Mouse (Mus musculus): ENCODE measurements around the gene Hoxb2. TPM values are rescaled to one million over a fixed set of nuclear protein-coding genes. Genes with fewer than 3 reads are reported as not detected.

Gene Hoxb2
- total RNA-seq (2018; cell fraction: chromatin; rRNA removed): not detected
- total RNA-seq (2018; cell fraction: cytosol; rRNA removed): under 1 TPM in 1 of 26 experiments, not detected in 25; 0.10 TPM
- total RNA-seq (2018; cell fraction: nucleus; rRNA removed): under 1 TPM in 2 of 26 experiments, not detected in 24; 0.29 to 0.38 TPM
- not detected in 3 replicates for polyA plus RNA-seq (2018)

DNA sequence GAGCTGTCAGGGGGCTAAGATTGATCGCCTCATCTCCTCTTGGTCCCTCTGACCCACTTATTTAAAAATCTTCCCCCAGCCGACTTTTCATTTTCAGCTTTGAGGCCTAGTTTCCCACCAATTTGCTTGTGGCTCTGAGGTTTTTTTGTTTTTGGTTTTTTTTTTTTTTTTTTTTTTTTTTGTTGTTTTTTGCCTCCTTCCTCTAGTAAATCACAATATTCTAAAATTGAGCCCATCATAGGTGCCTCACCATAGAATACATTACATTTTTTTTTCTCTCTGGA is at the start of gene Hoxb2:
Hoxb2 (plus strand) TSS at position 185 of the 284 bp plus-strand sequence.
- Histone ChIP-seq H3K36me3 (ENCODE audit: inconsistent target) (no peaks in the 10 kb centered on the region), H3K79me2 (ENCODE audit: inconsistent target) (no peaks in the 10 kb centered on the region), H3K4me3 (ENCODE audit: inconsistent target) (no peak within 1 kb of the TSS), H3K27ac (no peak within 1 kb of the TSS)
- 92% methylated on average over 2 of the region's 2 CpGs for WGBS (ENCODE audit: missing documents)

DNA sequence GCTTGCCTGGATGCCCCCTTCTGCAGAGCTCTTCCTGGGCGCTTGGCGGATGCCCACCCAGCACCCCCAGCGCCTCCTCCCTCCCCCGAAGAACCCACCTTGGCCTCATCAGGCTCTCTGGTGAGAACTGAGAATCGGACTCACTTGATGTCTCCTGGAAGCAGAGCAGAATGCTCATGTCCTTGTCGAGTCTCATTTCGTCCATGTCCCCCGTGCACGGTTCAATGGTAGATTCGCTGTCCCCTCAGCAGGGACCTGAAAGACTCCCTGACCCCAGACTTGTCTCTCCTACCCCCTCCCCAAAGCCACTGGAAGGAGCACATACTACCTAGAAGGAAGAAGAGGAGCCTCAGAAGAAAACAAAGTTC is 49.3 kb upstream of the Hoxb2 start:
- Histone ChIP-seq H3K36me3 (ENCODE audit: inconsistent target) (no peaks in the 10 kb centered on the region), H3K79me2 (ENCODE audit: inconsistent target) (no peaks in the 10 kb centered on the region), H3K4me3 (ENCODE audit: inconsistent target) (no peak overlapping the region), H3K27ac (no peak overlapping the region)
- WGBS (ENCODE audit: missing documents): 81% methylated on average over 10 of the region's 10 CpGs

DNA sequence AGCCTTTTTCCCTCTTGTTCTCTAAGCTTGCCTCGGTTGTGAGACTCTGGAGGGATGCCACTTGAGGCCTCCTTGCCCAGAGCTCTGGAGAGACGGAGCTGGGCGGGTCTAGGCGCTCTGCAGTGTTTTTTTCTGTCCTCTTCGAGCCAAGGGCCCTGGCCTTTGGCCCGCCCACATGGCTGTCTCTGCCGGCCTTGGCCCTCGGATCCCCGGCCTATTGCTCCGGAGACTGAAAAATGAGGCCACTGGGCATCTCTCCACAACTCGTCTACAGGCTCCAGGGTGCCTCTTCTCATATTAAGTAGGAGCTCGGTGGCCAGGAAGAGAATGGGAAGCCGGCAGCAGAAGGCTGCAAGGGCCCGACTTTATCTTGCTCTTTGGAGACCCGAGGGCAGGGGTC is 48.5 kb upstream of the Hoxb2 start:
- H3K27ac ChIP-seq: no peak overlapping the region
- H3K79me2 ChIP-seq (ENCODE audit: inconsistent target): no peaks in the 10 kb centered on the region
- WGBS (ENCODE audit: missing documents): 79% methylated on average over 15 of the region's 15 CpGs
- H3K4me3 ChIP-seq (ENCODE audit: inconsistent target): no peak overlapping the region
- H3K36me3 ChIP-seq (ENCODE audit: inconsistent target): no peaks in the 10 kb centered on the region

DNA sequence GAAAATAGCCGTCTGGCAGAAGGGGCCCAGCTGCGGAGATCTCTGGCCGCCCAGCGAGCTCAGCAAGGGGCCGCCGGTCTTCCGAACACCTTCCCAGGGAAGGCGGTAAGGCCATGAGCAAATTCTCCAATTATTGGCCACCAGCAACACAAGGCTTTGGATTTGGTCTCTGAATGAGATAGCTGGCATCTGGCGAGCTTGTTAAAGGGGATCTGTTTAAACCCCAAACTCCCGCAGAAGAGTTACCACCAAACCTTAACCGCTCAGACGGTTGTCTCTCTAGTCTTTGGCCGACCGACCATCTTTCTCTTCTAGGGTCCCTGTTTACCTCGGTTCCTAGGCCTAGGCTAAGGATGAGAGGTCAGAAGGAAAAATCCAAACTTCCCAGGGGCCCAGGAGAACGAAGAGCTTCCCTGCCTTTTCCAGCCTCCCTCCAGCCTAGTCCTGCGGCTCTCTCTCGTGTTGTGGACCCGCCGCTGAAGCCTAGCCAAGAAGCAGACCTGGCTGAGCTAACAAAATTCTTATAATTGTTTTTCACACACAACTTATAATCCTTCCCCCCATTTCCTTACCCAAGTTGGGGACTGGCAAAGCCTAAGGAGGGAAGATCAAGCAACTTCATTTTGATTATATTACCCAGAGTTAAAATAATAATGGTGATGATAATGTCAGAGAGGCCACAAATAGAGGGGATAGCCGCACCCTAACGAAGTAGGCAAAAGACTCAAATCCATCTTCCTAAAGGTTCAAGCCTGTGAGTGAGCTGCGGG is 47.8 kb upstream of the Hoxb2 start:
- 78% methylated on average over 23 of the region's 23 CpGs for WGBS (ENCODE audit: missing documents)
- Histone ChIP-seq H3K79me2 (ENCODE audit: inconsistent target) (no peaks in the 10 kb centered on the region), H3K4me3 (ENCODE audit: inconsistent target) (no peak overlapping the region), H3K36me3 (ENCODE audit: inconsistent target) (no peaks in the 10 kb centered on the region), H3K27ac (no peak overlapping the region)

DNA sequence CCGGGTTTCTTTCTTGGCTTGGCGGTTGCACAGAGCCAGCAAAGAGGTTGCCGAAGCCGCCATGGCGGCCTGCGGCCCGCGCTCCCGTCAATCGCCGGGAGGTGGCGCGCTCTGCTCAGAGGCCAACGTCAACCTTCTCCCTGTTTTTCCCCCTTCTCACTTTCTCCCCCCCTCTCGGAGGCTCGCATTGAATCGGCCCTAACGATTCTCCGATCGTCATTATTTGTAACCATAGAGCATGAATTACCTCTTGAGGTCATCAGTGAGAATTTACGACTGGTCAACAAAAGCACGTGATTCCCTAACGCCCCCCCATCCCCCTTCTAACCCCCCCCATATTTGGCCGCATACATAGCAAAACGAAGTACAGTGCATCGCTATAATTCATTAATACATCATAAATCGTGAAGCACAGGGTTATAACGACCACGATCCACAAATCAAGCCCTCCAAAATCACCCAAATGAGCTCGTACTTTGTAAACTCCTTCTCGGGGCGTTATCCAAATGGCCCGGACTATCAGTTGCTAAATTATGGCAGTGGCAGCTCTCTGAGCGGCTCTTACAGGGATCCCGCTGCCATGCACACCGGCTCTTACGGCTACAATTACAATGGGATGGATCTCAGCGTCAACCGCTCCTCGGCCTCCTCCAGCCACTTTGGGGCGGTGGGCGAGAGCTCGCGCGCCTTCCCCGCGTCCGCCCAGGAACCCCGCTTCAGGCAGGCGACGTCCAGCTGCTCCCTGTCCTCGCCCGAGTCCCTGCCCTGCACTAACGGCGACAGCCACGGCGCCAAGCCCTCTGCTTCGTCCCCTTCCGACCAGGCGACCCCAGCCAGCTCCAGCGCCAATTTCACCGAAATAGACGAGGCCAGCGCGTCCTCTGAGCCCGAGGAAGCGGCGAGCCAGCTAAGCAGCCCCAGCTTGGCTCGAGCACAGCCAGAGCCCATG is 46.9 kb upstream of the Hoxb2 start, which contains the start of gene Hoxb5:
Hoxb5 (plus strand) TSS at position 186 of the 949 bp plus-strand sequence.
- no peak within 1 kb of the TSS for H3K4me3 ChIP-seq (ENCODE audit: inconsistent target)
- under 1% methylated on average over 67 of the region's 69 CpGs for WGBS (ENCODE audit: missing documents)

DNA sequence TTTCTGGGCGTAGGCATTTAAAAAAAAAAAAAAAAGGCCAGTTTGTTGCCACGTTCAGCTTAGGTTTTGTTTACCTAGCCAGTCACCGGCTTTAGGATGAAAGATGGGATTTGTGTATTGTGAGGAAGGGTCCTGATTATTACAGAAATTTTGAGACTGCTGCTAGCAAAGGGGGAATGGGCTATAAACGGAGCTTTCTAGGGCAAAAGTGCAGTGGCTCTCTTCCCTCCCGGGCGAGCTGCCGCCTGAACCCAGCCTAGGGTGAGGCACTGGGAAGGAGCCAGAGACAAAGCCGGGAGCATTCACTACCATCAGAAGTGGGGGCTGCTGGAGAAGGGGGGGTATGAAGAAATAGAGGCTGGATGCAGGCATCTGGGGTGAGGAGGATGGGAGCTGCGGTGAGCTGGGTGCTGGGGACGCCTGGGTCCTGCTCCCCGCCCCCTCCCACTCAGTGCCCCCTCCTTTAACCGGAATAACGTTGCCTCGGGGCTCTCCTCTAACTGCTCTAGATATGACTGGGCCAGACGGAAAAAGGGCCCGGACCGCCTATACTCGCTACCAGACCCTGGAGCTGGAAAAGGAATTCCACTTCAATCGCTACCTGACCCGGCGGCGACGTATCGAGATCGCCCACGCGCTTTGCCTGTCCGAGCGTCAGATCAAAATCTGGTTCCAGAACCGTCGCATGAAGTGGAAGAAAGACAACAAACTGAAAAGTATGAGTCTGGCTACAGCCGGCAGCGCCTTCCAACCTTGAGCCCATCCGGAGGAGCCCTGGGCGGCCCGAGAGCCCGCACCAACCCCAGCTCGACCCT is 45.7 kb upstream of the Hoxb2 start:
- 23% methylated on average over 37 of the region's 38 CpGs for WGBS (ENCODE audit: missing documents)
- no peak overlapping the region for H3K27ac ChIP-seq
- no peaks in the 10 kb centered on the region for H3K36me3 ChIP-seq (ENCODE audit: inconsistent target)
- H3K4me3 ChIP-seq (ENCODE audit: inconsistent target): no peak overlapping the region
- no peaks in the 10 kb centered on the region for H3K79me2 ChIP-seq (ENCODE audit: inconsistent target)

More for the DNA sequence above, 46.9 kb upstream of the Hoxb2 start, which contains the start of gene Hoxb5:
- Histone ChIP-seq H3K36me3 (ENCODE audit: inconsistent target) (no peaks in the 10 kb centered on the region), H3K79me2 (ENCODE audit: inconsistent target) (no peaks in the 10 kb centered on the region), H3K27ac (no peak within 1 kb of the TSS)

DNA sequence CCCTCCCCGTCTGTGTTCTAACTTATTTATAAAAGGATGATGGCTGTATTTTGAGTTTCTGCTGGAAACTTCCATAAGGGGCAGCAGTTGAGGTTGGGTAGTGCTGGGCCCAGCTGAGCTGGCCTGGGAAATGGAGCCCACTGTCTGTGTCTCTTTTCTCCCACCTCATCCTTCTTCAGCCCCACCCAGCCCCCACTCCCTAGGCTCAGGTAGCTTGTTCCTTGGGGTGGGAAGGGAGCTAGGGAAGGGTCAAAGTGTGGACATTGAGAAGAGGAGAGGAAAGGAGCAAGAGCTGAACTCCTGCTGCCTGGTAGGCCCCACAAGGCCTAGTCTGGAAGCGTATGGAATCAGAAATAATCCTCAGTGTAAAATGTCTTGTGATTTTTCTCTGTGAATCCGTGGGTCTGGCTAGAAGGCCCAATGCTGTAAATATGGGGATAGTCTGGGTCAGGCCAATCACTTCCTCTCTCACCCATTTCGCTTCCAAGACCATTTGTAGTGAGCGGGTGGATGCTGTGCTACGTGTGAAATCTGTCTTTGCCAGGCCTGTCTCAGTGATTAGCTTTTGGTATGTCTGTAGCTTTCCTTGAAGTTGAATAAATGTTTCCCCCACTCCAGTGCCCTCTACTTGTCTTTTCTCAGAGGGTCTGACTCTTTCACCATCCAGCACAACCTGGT is 44.7 kb upstream of the Hoxb2 start:
- Histone ChIP-seq H3K79me2 (ENCODE audit: inconsistent target) (no peaks in the 10 kb centered on the region), H3K27ac (no peak overlapping the region), H3K36me3 (ENCODE audit: inconsistent target) (no peaks in the 10 kb centered on the region), H3K4me3 (ENCODE audit: inconsistent target) (no peak overlapping the region)
- 97% methylated on average over 6 of the region's 6 CpGs for WGBS (ENCODE audit: missing documents)

DNA sequence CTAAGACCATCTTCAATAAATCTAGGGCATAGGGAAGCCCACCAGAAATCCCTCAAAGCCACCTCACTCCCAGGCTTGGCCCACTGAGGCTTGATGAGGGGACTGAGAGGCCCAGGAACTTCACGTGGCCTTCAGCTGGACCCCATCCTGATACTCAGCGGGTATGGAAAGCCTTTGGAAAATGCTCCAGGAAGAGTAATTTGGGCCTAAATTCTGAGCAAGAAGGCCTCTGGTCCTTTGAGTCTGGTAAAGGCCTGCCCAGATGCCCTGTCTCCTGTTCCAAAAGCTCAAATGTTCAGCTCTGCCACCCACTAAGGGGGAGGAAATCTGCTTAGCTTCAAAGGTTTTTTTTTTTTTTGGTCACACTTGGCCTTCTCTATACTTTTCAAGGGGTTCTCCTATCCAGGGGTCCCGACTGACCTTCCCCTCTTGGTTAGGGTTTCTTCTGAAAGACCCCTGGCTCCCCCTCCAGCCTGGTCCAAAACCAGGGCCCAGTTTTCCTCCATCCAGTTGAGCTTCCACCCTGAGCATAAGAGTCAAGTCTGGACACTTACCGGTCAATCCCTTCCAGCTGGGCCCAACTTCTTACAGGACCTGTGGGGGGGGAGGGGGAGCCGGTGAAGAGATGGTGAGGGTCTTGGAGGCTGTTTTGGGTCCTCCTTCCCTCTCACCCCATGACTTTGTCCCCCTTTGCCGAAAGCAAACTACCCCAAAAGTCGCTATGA is 44.0 kb upstream of the Hoxb2 start:
- 70% methylated on average over 7 of the region's 7 CpGs for WGBS (ENCODE audit: missing documents)
- Histone ChIP-seq H3K79me2 (ENCODE audit: inconsistent target) (no peaks in the 10 kb centered on the region), H3K36me3 (ENCODE audit: inconsistent target) (no peaks in the 10 kb centered on the region), H3K4me3 (ENCODE audit: inconsistent target) (no peak overlapping the region), H3K27ac (no peak overlapping the region)

DNA sequence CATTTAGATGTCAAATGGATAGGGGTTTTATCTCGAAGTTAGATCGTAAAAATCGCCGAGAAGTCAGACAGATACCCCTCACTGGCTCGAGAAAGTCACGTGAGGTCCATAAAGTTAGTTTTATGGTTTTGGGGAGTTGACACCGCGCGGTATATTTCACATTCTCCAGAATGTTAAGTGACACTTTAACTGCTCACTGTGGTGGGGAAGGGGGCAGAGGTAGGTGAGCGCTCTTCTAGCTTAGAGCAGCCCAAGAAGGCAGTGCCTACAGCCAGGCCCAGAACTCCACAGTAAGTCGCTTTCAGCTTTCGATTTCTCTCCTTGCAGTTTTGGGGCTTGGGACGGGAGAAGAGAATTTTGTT is 43.4 kb upstream of the Hoxb2 start:
- WGBS (ENCODE audit: missing documents): 30% methylated on average over 13 of the region's 13 CpGs
- Histone ChIP-seq H3K79me2 (ENCODE audit: inconsistent target) (no peaks in the 10 kb centered on the region), H3K27ac (no peak overlapping the region), H3K4me3 (ENCODE audit: inconsistent target) (no peak overlapping the region), H3K36me3 (ENCODE audit: inconsistent target) (no peaks in the 10 kb centered on the region)

DNA sequence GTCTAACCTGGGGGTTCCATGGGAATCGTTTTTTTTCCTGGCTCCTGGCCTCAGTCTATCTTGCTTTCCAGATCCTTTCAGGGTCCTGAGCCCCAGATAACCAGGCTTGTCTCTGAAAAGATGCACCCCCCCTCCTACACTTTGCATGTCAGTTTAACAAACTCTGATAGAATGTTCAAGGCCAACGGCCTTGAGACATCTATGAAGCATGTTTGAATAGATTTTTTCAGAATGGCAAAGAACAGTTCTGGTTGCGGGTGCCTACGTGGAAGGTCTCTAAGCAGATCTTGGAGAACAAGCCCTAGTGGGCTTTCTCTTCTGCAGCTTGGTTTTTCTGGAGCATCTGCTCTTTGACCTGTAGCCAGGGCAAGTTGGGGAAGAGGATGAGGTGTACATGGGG is 41.6 kb upstream of the Hoxb2 start:
- H3K36me3 ChIP-seq (ENCODE audit: inconsistent target): no peaks in the 10 kb centered on the region
- no peaks in the 10 kb centered on the region for H3K79me2 ChIP-seq (ENCODE audit: inconsistent target)
- H3K4me3 ChIP-seq (ENCODE audit: inconsistent target): no peak overlapping the region
- no peak overlapping the region for H3K27ac ChIP-seq
- WGBS (ENCODE audit: missing documents): 73% methylated on average over 4 of the region's 4 CpGs

DNA sequence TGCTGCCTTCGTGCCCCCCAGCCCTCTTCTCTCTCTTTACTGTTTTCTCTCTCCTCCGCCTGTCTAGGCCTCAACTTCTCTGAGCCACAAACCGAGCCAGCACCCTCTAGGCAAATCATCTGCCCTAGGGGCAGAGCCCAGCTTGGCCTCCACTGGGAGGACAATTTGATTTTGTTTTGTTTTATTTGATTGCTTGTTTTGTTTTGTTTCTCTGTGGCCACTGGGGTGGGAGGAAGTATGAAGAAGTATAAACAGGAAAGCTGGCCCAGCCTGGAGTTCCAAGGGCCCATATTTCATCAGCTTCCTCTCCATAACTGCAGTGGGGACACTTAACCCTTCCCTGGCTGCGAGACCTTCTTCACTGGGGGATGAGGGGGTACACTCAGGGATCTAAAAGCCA is 41.0 kb upstream of the Hoxb2 start:
- Histone ChIP-seq H3K4me3 (ENCODE audit: inconsistent target) (no peak overlapping the region), H3K36me3 (ENCODE audit: inconsistent target) (no peaks in the 10 kb centered on the region), H3K27ac (no peak overlapping the region), H3K79me2 (ENCODE audit: inconsistent target) (no peaks in the 10 kb centered on the region)
- WGBS (ENCODE audit: missing documents): 41% methylated on average over 4 of the region's 4 CpGs

DNA sequence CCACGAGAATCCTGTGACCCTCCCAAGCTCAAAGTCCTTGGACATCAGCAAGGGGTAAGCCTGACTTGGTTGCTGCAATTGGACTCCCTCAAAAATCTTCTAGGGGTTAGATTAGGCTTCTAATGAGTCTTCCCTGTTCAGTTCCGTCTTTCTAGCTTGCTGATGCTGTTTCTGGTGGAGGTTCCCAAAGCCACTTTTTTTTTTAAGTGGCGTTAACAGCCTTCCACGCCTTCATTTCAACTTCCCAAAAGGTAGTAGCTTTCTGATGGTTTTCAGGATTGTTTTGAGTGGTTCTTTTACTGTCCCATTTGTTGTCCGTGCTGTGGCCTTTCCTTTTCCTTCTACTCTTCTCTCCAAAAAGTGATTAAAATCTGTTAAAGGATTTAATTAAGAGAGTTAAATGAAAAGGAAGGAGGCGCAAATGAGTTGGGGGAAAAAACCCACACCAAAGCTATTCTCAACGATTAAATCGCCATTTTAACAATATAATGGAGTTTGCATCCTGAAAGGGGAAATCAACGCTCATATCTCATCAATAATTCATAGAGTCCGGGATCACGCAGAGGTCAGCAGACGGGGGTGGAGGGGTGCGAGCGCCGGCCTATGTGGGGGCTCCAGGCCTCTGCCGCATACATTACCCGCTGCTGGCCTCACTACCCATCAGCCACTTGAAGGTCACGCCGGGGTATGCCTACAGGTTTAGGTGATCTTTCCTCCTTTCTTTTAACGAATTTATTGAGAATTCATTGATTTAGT is 40.0 kb upstream of the Hoxb2 start:
- H3K36me3 ChIP-seq (ENCODE audit: inconsistent target): no peaks in the 10 kb centered on the region
- no peak overlapping the region for H3K27ac ChIP-seq
- 40% methylated on average over 20 of the region's 20 CpGs for WGBS (ENCODE audit: missing documents)
- no peaks in the 10 kb centered on the region; the same call in 1 of the 2 replicates for H3K79me2 ChIP-seq (ENCODE audit: inconsistent target)
- H3K4me3 ChIP-seq (ENCODE audit: inconsistent target): no peak overlapping the region

DNA sequence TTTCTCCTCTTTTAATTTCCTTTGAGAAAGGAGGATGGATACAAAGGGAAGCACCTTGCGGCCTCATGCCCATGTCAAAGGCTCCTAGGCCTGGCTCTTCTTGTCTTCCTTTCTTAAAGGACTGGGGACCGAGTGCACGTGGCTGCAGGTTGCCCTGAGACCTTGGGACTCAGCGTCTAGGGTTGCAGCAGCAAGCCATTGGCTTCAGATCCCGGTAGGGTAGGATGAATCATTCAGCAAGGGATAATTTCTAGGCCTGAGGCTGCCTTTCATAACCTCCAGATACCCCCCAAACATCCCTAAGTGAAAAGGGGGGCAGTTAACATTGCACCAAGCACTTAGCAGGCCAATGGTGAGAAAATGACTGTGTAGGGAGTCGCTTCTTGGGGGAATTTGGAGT is 39.2 kb upstream of the Hoxb2 start:
- WGBS (ENCODE audit: missing documents): 14% methylated on average over 6 of the region's 6 CpGs
- H3K27ac ChIP-seq: no peak overlapping the region
- no peaks in the 10 kb centered on the region for H3K36me3 ChIP-seq (ENCODE audit: inconsistent target)
- peak overlapping the region; percentile 27 for H3K4me3 ChIP-seq (ENCODE audit: inconsistent target)
- peaks cover 1% of the 10 kb centered on the region; the same call in 1 of the 2 replicates for H3K79me2 ChIP-seq (ENCODE audit: inconsistent target)

Data from macrophage (primary cell).